Mouse (Mus musculus): ENCODE measurements at regions not wholly inside any gene's neighbourhood (a gene's known extent, or its start where the extent isn't known, plus 50 kb on each side); places are given as distances from the start of the nearest gene placed in this dataset.

DNA sequence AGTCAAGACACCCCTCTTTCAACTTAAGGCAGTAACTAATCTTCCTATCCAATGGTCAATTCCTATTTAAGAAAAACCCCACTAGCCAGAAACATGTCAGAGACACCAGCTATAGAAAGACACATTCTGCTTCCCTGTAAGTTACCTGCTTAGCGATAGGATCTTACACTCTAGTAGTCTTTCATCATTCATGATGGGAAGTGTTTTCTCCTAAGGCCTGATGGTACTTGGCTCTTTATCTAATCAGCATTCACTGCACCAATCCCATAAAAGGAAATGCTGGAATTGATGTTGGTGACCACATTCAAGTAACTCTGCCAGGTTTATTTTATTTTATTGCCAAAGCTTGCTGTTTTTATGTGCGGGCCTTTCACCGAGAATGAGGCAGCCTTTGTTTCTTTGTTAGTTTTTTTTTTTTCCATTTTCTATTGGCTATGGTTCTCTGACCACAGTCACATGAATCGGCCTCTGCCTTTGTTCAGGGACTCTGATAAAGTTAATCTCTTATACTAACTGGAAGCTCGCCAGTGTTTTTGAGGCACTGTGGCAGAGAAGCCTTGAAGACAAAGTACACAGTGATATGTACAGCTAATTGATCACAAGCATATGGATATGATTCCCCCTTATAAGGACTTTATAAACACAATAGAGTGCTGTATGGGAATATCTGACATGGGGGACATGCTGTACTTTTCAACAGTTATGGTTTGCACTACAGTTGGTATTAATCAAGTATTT, 166.0 kb upstream of the Chrm3 start:
- peak in 1 of 2 experiments; percentile 11 for DNase-seq

GRCm38 (mm10) chr13:10504211-10504610, 143.6 kb upstream of the Chrm3 start:
- DNase-seq = no peak

- DNase-seq = peak; percentile 10 to 24
These were observed 94.7 kb upstream of the Chrm3 start for GRCm38 (mm10) chr13:10455323-10455722.

- DNase-seq = no peak
These were observed 94.0 kb upstream of the Chrm3 start for GRCm38 (mm10) chr13:10454667-10455066.

DNA sequence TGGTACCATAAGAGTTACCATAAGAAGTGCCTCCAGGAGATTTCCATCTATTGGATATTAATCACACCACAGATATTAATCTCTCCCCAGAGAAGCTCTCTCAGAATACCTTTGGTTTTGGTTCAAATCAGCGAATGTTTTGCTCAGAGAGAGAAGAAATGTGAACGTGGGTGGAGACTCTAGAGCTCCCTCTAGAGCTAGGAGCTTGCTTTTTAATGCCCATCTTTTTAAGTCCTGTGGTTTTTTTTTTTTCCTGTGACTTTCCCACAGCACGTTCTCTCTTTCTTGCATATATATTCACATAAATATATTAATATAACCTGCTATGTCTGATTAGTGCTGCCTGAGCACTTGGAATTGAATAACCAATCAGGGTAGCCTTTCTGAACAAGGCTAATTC, 90.4 kb upstream of the Chrm3 start:
- DNase-seq = peak; percentile 7 to 37

DNA sequence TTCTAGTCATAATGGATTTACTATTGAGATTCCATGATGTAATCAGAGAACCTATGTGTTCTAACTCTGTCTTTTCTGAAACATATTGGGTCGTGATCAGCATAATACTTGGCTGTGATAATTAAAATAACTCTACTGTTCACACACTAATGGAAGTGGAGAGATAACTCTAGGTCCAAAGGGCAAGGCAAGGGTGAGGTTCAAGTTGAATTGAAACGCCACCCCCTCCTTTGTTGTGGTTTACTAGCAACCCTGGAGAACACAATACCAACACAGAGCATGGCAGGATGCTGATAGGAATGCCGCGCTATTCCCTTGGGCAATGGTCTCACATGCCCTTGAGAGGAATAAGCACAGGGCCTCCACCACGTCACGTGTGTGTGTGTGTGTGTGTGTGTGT, 88.9 kb upstream of the Chrm3 start:
- DNase-seq = no peak

DNA sequence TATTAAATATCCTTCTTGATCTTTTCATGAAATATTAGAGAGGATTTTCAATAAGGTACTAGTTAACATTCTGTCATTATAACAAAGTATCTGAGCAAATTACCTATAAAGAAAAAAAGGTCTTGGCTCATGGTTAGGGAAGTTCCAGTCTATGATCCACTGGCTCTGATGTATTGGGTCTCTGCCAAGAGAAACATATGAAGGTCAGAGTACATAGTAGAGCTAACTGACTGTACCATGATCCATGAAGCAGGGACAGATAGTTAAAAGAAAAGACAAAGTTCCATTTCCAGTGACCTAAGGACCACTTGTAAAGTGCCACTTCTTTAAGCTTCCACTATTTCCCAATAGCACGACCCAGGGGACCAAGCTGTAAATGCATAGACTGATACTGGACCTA, 87.2 kb upstream of the Chrm3 start:
- DNase-seq = no peak

- DNase-seq = no peak
These were observed 85.0 kb upstream of the Chrm3 start for GRCm38 (mm10) chr13:10445679-10446078.
